Mouse (Mus musculus) urinary bladder, adult 18-20 months (tissue): Measurements from ENCODE around the gene Camkmt.

ENCODE experiments used
- DNase-seq, 2 experiments: peaks; one replicate each; pipeline ENCODE4 v3.0.0; 2022; ENCODE audit warnings: low spot score in 2 of 2, mixed read lengths in 2 of 2

Camkmt gene

DNA sequence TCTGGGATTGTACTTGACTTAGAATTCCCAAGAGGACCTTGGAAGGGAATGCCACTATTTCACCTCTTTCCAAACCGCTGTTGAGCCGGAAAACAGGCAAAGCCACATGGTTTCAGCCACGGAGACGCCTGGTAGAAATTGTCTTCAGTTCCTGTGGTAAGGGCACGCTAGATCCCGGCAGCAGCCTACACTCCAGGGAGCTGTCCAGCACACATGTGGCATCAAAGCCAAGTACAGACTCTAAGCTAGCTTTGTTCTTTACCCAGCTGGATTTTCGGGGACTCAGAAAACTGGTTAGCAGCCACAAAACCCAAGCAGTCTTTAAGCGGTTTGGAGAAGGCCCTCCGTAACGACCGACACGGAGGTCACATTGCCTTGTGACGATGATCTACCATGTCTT lies 281.7 kb downstream of the Camkmt start:
- no peak for DNase-seq

DNA sequence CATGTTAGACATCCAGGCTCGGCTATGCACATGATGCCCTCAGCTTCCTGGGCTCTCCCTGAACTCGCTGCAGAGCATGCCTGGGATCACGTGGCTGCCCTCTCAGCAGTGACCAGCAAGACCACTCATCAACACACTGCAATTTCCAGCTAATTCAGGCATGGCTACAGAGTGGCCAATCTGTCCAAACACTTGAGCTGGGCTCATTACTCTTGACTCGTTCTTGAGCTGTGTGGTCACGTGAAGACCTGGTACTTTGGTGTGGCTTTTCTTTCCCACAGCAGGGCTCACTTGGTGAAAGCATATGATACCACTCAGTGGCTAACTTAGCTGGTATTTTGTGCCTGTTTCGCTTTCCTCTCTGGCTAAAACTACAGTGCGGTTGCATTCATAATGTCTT lies 282.2 kb downstream of the Camkmt start:
- DNase-seq = no peak

DNA sequence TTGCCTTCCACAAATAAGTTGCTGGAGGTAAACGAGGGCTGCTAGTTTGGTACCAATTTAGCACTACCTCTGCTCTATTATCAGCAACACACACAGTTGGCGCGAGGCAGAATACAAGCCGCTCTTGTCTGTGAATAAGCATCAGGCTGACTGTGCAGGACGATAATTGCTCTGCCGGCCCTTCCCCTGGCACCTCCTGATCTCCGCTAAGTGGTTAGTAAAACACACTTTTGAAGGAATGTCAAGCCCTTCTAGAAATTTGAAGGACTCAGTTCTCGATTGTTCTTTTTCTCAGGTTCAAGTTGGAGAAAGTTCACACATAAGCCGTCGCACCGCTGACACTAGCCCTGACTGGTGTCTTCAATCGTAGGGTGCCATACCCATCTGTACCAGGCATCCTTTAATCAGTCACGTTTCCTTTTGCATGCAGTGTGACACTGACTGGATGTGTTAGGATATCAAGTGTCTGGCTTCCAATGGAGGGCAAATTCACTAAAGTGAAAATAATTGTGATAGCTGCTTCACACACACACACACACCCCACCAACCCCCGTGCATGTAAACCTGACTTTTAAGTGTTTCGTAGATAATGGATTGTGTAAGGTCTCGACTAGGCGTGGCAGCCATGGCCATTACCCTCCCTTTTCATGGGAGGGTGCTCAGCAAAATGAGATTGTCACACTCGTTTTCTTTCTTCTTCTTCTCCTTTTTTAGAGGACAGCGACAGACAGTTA lies 283.9 kb downstream of the Camkmt start:
- DNase-seq = no peak

- DNase-seq = no peak
Measured at GRCm38 (mm10) chr17:85374834-85375176, 284.5 kb downstream of the Camkmt start.

GRCm38 (mm10) chr17:85375523-85375922 lies 285.2 kb downstream of the Camkmt start:
- DNase-seq = no peak

GRCm38 (mm10) chr17:85377496-85377895 lies 287.1 kb downstream of the Camkmt start:
- no peak for DNase-seq

DNA sequence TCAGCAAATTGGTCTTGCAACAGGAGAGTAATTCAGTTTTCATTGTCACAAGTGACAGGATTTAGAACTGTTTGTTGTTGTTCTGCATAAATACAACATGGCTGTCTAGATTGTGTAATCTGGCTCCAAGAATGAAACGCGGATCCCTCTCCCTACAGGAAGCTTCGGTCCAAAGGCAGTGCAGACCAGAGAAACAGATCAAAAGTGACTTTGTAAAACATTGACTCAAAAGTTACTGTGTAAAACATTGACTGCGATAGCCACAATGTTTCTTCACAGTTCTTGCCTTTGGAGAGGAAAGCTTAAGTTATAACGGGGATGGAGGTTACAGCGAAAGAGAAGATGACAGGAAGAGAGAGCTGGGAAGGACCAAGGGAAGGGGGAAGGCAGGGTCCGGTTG lies 288.7 kb downstream of the Camkmt start:
- DNase-seq = no peak

DNA sequence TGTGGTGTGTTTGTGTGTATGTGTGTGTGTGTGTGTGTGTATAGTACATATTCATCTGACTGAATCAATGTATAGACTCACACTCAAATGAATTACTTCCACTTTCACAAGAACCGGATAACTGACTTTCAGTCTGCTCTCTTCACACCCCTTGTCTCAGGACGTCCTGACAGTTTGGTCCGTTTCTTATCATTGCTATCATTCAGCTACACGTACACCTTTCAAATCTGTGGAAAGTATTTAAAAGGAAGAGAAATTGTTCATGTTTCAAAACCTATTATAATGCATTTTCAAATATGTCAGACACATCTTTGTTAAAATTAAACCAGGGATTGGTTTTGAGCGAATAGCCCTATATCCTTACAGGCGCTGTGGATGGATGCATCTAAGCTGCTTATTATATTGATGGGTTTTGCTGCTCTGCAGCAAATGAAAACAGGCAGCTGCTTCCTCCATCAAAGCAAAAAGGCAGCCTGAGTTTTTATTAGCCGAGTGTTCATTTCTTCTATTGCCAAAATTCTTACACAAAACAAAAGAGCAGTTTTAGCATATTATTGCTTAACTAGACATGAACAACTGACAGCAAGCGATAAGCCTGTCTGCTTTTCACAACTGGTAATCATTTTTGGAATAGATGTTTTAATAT lies 291.3 kb downstream of the Camkmt start:
- no peak for DNase-seq

DNA sequence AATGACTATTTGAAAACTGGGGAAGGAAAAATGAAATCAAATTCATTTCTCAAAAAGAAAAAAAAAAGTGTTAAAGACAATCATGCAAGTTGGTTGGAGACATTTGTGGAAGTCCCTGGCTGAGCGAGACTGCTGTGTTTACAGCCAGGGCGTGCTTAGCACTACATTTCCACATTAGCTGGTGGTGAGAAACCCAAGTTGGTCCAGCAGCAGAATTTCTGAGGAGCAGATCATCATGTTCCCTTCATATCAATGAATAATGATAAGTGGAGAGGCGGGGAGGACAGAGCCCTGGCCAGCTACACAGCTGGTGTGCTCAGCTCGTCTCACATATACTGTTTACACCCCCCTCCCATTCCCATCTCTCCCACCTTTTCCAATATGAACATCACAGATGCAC lies 292.0 kb downstream of the Camkmt start:
- no peak for DNase-seq

DNA sequence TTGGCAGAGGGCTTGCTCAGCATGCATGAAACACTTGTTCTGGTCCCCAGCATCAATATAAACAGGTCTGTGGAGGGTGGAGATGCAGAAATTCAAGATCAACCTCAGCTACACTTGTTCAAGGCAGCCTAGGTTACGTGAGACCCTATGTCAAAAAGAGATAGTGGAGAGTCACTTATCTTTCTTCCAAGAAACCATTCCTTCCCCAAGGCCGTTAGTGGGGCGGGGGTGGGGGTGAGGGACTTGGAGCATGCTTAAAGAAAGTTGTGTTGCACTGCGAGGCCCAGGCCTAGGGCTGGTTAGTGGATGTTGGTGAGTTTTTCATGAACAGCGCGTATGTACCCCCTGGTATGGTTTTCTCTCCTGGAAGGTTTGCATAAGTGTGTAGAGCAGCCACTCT lies 292.6 kb downstream of the Camkmt start:
- no peak for DNase-seq

DNA sequence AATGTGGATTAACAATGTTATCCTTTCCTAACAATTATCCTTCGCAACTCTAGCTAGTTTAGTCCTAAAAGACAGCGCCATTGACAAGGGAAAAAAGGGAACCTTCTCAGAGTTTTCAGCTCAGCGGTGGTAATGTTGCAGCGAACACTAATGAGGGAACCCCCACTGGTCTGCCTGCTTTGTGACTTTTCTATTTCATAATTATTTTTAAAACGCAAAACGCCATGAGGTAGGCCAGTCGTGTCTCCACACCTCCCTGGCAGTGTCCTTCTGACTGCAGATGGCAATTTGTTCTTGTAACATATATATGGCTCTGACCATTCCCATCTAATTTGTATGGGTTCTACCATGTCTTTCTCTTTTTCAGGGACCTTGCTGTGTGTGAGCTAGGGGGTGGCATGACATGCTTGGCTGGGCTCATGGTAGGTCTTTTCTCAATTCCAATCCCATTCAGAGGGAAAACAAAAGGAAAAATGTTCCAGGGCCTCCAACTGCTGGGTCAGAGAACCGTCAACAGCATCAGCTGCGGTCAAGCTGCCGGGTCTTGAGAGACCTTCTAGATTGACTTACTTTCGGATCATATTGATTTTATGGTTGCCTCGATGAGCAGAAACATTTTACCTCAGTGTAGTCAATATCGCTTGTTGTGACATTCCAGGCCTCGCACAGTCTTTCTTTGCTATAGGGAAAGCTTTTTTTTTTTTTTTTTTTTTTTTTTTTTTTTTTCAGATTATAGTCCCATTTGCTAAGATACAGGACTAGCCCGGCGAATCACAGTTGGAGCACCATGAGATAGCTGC lies 302.9 kb downstream of the Camkmt start:
- DNase-seq = no peak

DNA sequence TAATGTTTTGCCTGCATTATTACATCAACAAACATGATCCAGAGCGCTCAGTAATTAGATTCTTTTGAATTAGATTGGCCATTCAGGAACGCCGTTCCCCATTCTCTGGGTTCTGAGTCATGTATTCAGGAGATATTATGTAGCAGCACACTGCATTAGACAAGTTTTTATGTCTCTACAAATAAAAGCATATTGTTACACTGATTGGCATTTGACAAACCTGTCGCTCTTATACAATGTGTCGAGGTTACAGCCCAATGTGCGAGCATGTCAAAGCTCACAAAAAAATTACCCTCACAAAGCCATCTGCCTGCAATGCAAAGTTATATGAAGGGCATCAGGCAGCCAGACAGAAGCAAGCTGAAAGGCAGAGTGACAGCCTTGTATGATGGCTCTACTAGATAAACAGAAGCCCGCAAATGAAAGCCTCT lies 303.6 kb downstream of the Camkmt start:
- DNase-seq = no peak

GRCm38 (mm10) chr17:85395502-85395901 lies 305.1 kb downstream of the Camkmt start:
- no peak for DNase-seq

DNA sequence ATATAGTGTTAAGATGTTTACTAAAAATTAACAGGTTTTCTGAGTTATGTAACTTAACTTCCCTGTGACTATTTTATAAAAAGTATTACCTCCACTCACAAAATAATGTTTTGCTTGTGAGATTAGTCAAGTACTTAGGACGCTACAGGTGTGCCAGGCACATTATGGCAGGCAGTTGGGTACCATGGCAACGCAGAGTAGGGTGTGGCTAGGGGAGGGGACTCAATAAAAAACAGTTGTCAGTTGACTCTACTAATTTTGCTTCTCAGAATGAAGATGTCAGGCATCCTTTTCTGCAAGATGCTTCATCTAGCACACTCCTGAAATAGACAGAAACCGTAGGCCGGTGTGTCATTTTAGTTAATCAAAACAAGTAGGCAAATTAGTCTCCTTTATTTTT lies 310.4 kb downstream of the Camkmt start:
- DNase-seq = no peak

DNA sequence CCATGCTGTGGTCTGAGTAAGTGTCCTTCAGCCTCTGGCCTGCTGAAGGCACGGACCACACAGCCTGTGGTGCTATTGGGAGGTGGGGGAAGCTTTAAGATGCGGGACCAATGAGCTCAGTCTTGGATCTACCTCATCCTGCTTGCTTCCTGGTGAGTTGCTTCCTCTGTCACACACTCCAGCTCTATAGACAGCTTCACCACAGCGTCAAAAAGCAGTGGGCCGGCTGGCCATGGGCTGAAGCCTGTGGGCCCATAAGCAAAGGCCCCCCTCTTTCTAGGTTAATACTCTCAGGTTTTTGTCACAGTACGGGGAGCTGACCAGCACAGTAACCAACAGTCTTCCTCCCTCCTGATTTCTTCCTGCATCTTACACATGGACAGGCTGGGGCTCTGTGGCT lies 314.8 kb downstream of the Camkmt start:
- DNase-seq = no peak

DNA sequence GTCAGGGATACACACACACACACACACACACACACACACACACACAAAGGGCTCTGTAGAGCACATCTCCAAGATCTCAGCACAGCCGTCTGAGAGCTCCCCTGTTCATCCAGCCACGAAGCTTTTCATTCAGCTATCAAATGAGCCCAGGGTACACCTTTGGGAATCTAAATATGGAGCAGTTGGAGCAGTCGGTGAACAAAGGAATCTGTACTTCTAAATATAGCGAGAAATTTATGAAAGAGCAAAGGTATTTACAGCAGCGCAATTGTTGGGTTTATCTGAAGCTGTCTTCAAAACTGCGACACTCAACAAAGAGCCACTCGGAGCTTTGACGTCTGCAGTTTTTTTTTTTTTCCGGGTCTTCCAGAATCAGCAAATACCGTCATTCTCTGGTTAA lies 315.8 kb downstream of the Camkmt start:
- no peak for DNase-seq

DNA sequence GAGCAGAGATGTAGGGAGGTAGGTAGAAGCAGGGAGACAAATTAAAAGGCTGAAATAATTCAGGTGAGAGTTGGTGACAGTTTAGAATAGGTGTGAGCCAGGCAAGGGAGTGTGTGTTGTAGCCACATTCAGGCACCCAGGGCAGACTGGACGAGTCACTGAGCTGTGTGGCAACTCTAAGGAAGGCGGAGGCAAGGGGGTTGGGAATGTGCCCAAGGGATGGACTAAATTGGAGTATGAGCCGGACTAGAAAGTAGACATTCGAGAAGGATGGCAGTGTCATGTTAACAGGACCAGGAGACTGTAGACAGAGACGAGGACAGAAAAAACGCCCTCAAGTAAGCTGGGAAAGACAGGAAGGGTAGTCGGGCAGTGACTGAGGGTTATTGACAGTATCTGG lies 338.5 kb downstream of the Camkmt start:
- DNase-seq = no peak

- DNase-seq = no peak
Measured at GRCm38 (mm10) chr17:85432923-85433322, 342.6 kb downstream of the Camkmt start.

DNA sequence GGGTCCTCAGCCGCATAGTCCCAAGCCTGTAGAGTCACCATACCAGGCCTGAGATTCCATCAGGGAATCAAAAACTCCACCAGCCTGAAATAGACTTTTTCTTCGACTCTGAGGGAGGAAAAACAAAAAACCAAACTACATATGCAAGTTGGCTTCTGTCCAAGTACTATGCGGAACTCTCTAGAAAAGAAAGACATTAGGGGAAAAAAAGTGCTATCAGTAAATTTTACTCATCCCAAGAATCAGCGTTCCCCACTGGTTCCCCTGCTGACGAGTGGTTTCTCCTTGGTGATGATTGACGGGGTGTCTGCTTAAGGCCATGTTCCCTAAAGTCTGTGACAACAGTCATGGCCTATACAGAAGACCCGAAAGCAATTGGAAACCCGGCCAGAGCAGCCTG lies 352.7 kb downstream of the Camkmt start:
- DNase-seq = no peak

- no peak for DNase-seq
Measured at GRCm38 (mm10) chr17:85454419-85454983, 364.1 kb downstream of the Camkmt start.

GRCm38 (mm10) chr17:85455063-85455462 lies 364.7 kb downstream of the Camkmt start:
- DNase-seq = no peak

- DNase-seq = no peak
Measured at GRCm38 (mm10) chr17:85458075-85458474, 367.7 kb downstream of the Camkmt start.

DNA sequence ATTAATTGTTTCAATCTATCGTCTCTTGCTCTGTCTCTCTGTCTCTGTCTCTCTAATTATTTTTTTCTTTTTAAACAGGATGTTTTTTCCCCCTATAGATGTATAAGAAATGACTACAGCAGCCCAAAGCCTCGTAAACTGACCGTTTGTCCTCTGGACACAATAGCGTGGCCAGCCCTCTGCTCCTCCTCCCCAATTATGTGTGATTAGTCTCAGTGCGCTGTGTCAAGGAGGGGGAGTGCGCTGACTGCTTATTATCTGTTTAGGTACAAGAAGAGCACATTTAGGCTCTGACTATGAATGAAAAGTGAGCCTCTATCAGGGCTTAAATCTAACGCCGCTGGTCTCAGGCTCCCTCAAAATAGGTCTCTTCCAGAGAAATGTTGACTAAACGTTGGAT lies 368.2 kb downstream of the Camkmt start:
- DNase-seq = no peak
